Mouse (Mus musculus) T-cell, adult 66 days (primary cell): ENCODE measurements around the gene Tesk1. TPM values are rescaled to one million over a fixed set of nuclear protein-coding genes. Genes with fewer than 3 reads are reported as not detected.

Experiments used
- total RNA-seq, 2 experiments: library from RNA; stranded (reverse); gene quantifications; 3 replicates in 1 of 2; 4 replicates in 1 of 2; pipeline ENCODE4 v1.2.4; 2023

The Tesk1 gene
- total RNA-seq, result 10 to 100 TPM; 54.4 to 54.9 TPM

GRCm38 (mm10) chr4:43441639-43442038, at the start of gene Tesk1:
Tesk1 (plus strand) TSS chr4:43441939.

GRCm38 (mm10) chr4:43428946-43429345, 12.8 kb upstream of the Tesk1 start, which contains the start of gene Fam166b:
Fam166b (minus strand) TSS chr4:43429134.

GRCm38 (mm10) chr4:43454041-43454836, 12.5 kb downstream of the Tesk1 start, which contains the start of gene Cd72:
Cd72 (minus strand) TSS chr4:43454628.

GRCm38 (mm10) chr4:43483535-43484091, 41.9 kb downstream of the Tesk1 start, which contains the start of gene Sit1:
Sit1 (minus strand) TSS chr4:43483734.

GRCm38 (mm10) chr4:43492821-43493185, 51.1 kb downstream of the Tesk1 start, which contains the start of gene Ccdc107:
Ccdc107 (plus strand) TSS chr4:43492900.

Other genes starting within 250 kb of the Tesk1 start
- not detected for gene Atp8b5, start 174.8 kb upstream of the Tesk1 start, total RNA-seq
- not detected for gene Rusc2, start 60.0 kb upstream of the Tesk1 start, total RNA-seq
- gene Fam166b, start 12.8 kb upstream of the Tesk1 start, total RNA-seq, result not detected
- gene Cd72, start 12.7 kb downstream of the Tesk1 start, total RNA-seq, result 10 to 100 TPM; 27.0 to 31.6 TPM
- 10 to 100 TPM; 76.6 to 85.8 TPM for gene Sit1, start 41.8 kb downstream of the Tesk1 start, total RNA-seq
- gene Ccdc107, start 51.0 kb downstream of the Tesk1 start, total RNA-seq, result 10 to 100 TPM; 24.6 to 26.0 TPM
- gene Arhgef39, start 57.8 kb downstream of the Tesk1 start, total RNA-seq, result 1 to 10 TPM; 2.3 to 4.2 TPM
- not detected for gene Car9, start 65.0 kb downstream of the Tesk1 start, total RNA-seq
- gene Tpm2, start 81.8 kb downstream of the Tesk1 start, total RNA-seq, result not detected
- gene Creb3, start 120.4 kb downstream of the Tesk1 start, total RNA-seq, result 10 to 100 TPM; 61.5 to 65.6 TPM
- gene Tln1, start 120.8 kb downstream of the Tesk1 start, total RNA-seq, result 100 to 1,000 TPM; 326 to 327 TPM
- 10 to 100 TPM; 54.0 to 54.2 TPM for gene Rgp1, start 136.8 kb downstream of the Tesk1 start, total RNA-seq
- 10 to 100 TPM; 36.6 to 37.0 TPM for gene Gba2, start 136.9 kb downstream of the Tesk1 start, total RNA-seq
- gene Msmp, start 142.6 kb downstream of the Tesk1 start, total RNA-seq, result not detected
- not detected for gene Npr2, start 190.0 kb downstream of the Tesk1 start, total RNA-seq
- not detected for gene Spag8, start 211.7 kb downstream of the Tesk1 start, total RNA-seq
- gene Hint2, start 214.5 kb downstream of the Tesk1 start, total RNA-seq, result 10 to 100 TPM; 21.3 to 24.6 TPM
- 1 to 10 TPM; 2.7 to 2.8 TPM for gene Tmem8b, start 227.0 kb downstream of the Tesk1 start, total RNA-seq
- not detected for gene Fam221b, start 227.2 kb downstream of the Tesk1 start, total RNA-seq